Mouse (Mus musculus): ENCODE results near the gene Rpl3l. TPM values are rescaled to one million over a fixed set of nuclear protein-coding genes. Genes with fewer than 3 reads are reported as not detected.

Rpl3l gene
- polyA plus RNA-seq, 1 experiment from 2014 or later: 0.20 TPM

GRCm38 (mm10) chr17:24697985-24698384, 29.6 kb upstream of the Rpl3l start:
- no peak overlapping the region for H3K9ac ChIP-seq (replicated peaks; ENCODE audit: low read depth, low read length)
- peaks cover 30% of the 10 kb centered on the region for H3K36me3 ChIP-seq (ENCODE audit: control insufficient read depth, insufficient read depth, low read length)
- H3K4me2 ChIP-seq (ENCODE audit: low read depth, low read length): no peak overlapping the region
- 21% methylated on average over 5 of the region's 5 CpGs for WGBS
- ATAC-seq (ENCODE audit: low read depth): no peak
- H3K4me1 ChIP-seq (ENCODE audit: control insufficient read depth, insufficient read depth, low read length): peaks cover 11% of the 10 kb centered on the region; the same call in 1 of the 2 replicates
- H3K9me3 ChIP-seq (ENCODE audit: control insufficient read depth, low read length): no peaks in the 10 kb centered on the region
- no peak overlapping the region for H3K4me3 ChIP-seq (ENCODE audit: low read depth, low read length)
- no peaks in the 10 kb centered on the region for H3K27me3 ChIP-seq (ENCODE audit: control insufficient read depth, insufficient read depth, low read length)
- no peak overlapping the region for H3K27ac ChIP-seq (ENCODE audit: low read depth, low read length)

GRCm38 (mm10) chr17:24698715-24699114, 28.9 kb upstream of the Rpl3l start:
- peaks cover 32% of the 10 kb centered on the region for H3K36me3 ChIP-seq (ENCODE audit: control insufficient read depth, insufficient read depth, low read length)
- H3K9ac ChIP-seq (replicated peaks; ENCODE audit: low read depth, low read length): no peak overlapping the region
- ATAC-seq (ENCODE audit: low read depth): no peak
- 66% methylated on average over 9 of the region's 9 CpGs for WGBS
- no peaks in the 10 kb centered on the region for H3K9me3 ChIP-seq (ENCODE audit: control insufficient read depth, low read length)
- H3K4me1 ChIP-seq (ENCODE audit: control insufficient read depth, insufficient read depth, low read length): peaks cover 11% of the 10 kb centered on the region; the same call in 1 of the 2 replicates
- H3K4me2 ChIP-seq (ENCODE audit: low read depth, low read length): no peak overlapping the region
- no peak overlapping the region for H3K4me3 ChIP-seq (ENCODE audit: low read depth, low read length)
- H3K27me3 ChIP-seq (ENCODE audit: control insufficient read depth, insufficient read depth, low read length): no peaks in the 10 kb centered on the region
- no peak overlapping the region for H3K27ac ChIP-seq (ENCODE audit: low read depth, low read length)

GRCm38 (mm10) chr17:24699473-24699872, 28.1 kb upstream of the Rpl3l start:
- no peak overlapping the region for H3K4me3 ChIP-seq (ENCODE audit: low read depth, low read length)
- ATAC-seq (ENCODE audit: low read depth): no peak
- H3K27ac ChIP-seq (ENCODE audit: low read depth, low read length): no peak overlapping the region
- WGBS: 86% methylated on average over 2 of the region's 2 CpGs
- peaks cover 39% of the 10 kb centered on the region for H3K36me3 ChIP-seq (ENCODE audit: control insufficient read depth, insufficient read depth, low read length)
- H3K4me1 ChIP-seq (ENCODE audit: control insufficient read depth, insufficient read depth, low read length): peaks cover 11% of the 10 kb centered on the region; the same call in 1 of the 2 replicates
- H3K27me3 ChIP-seq (ENCODE audit: control insufficient read depth, insufficient read depth, low read length): no peaks in the 10 kb centered on the region
- no peak overlapping the region for H3K4me2 ChIP-seq (ENCODE audit: low read depth, low read length)
- H3K9ac ChIP-seq (replicated peaks; ENCODE audit: low read depth, low read length): no peak overlapping the region
- H3K9me3 ChIP-seq (ENCODE audit: control insufficient read depth, low read length): no peaks in the 10 kb centered on the region

GRCm38 (mm10) chr17:24701251-24701650, 26.4 kb upstream of the Rpl3l start:
- Histone ChIP-seq H3K9ac (replicated peaks; ENCODE audit: low read depth, low read length) (no peak overlapping the region), H3K36me3 (ENCODE audit: control insufficient read depth, insufficient read depth, low read length) (peaks cover 42% of the 10 kb centered on the region), H3K4me2 (ENCODE audit: low read depth, low read length) (no peak overlapping the region), H3K9me3 (ENCODE audit: control insufficient read depth, low read length) (no peaks in the 10 kb centered on the region), H3K27me3 (ENCODE audit: control insufficient read depth, insufficient read depth, low read length) (no peaks in the 10 kb centered on the region), H3K4me3 (ENCODE audit: low read depth, low read length) (no peak overlapping the region), H3K4me1 (ENCODE audit: control insufficient read depth, insufficient read depth, low read length) (0 out of 2 replicates have a peak, but pooled peaks cover 3% of the 10 kb centered on the region), H3K27ac (ENCODE audit: low read depth, low read length) (no peak overlapping the region)
- WGBS: 95% methylated on average over 9 of the region's 9 CpGs
- ATAC-seq (ENCODE audit: low read depth): no peak

GRCm38 (mm10) chr17:24705821-24706220, 21.8 kb upstream of the Rpl3l start:
- Histone ChIP-seq H3K4me1 (ENCODE audit: control insufficient read depth, insufficient read depth, low read length) (peaks cover 7% of the 10 kb centered on the region; the same call in 1 of the 2 replicates), H3K4me3 (ENCODE audit: low read depth, low read length) (no peak overlapping the region), H3K27me3 (ENCODE audit: control insufficient read depth, insufficient read depth, low read length) (no peaks in the 10 kb centered on the region), H3K4me2 (ENCODE audit: low read depth, low read length) (no peak overlapping the region), H3K9ac (replicated peaks; ENCODE audit: low read depth, low read length) (no peak overlapping the region), H3K36me3 (ENCODE audit: control insufficient read depth, insufficient read depth, low read length) (peaks cover 28% of the 10 kb centered on the region), H3K27ac (ENCODE audit: low read depth, low read length) (no peak overlapping the region), H3K9me3 (ENCODE audit: control insufficient read depth, low read length) (no peaks in the 10 kb centered on the region)
- 97% methylated on average over 3 of the region's 3 CpGs for WGBS
- no peak for ATAC-seq (ENCODE audit: low read depth)

GRCm38 (mm10) chr17:24706982-24707800, 20.4 kb upstream of the Rpl3l start, which contains the start of gene Tbl3:
TSS of gene Tbl3 (minus strand) at chr17:24707660.
- H3K4me3 ChIP-seq (ENCODE audit: low read depth, low read length): peak within 1 kb of the TSS; percentile 80
- peak within 1 kb of the TSS; percentile 68 for H3K9ac ChIP-seq (replicated peaks; ENCODE audit: low read depth, low read length)
- peaks cover 15% of the 10 kb centered on the region; the same call in 1 of the 2 replicates for H3K36me3 ChIP-seq (ENCODE audit: control insufficient read depth, insufficient read depth, low read length)
- H3K4me2 ChIP-seq (ENCODE audit: low read depth, low read length): peak within 1 kb of the TSS; percentile 89
- H3K27ac ChIP-seq (ENCODE audit: low read depth, low read length): peak within 1 kb of the TSS; percentile 73
- H3K9me3 ChIP-seq (ENCODE audit: control insufficient read depth, low read length): no peaks in the 10 kb centered on the region
- WGBS: 4% methylated on average over 32 of the region's 32 CpGs
- no peaks in the 10 kb centered on the region for H3K27me3 ChIP-seq (ENCODE audit: control insufficient read depth, insufficient read depth, low read length)
- peak; percentile 93 for ATAC-seq (ENCODE audit: low read depth)
- H3K4me1 ChIP-seq (ENCODE audit: control insufficient read depth, insufficient read depth, low read length): peaks cover 7% of the 10 kb centered on the region; the same call in 1 of the 2 replicates

GRCm38 (mm10) chr17:24707801-24708425, 19.7 kb upstream of the Rpl3l start:
- peak overlapping the region; percentile 68 for H3K9ac ChIP-seq (replicated peaks; ENCODE audit: low read depth, low read length)
- H3K36me3 ChIP-seq (ENCODE audit: control insufficient read depth, insufficient read depth, low read length): peaks cover 13% of the 10 kb centered on the region; the same call in 1 of the 2 replicates
- 7% methylated on average over 24 of the region's 24 CpGs for WGBS

GRCm38 (mm10) chr17:24708646-24709045, 19.0 kb upstream of the Rpl3l start:
- Histone ChIP-seq H3K36me3 (ENCODE audit: control insufficient read depth, insufficient read depth, low read length) (peaks cover 10% of the 10 kb centered on the region; the same call in 1 of the 2 replicates), H3K9ac (replicated peaks; ENCODE audit: low read depth, low read length) (no peak overlapping the region), H3K4me3 (ENCODE audit: low read depth, low read length) (no peak overlapping the region), H3K9me3 (ENCODE audit: control insufficient read depth, low read length) (no peaks in the 10 kb centered on the region), H3K27me3 (ENCODE audit: control insufficient read depth, insufficient read depth, low read length) (no peaks in the 10 kb centered on the region), H3K4me2 (ENCODE audit: low read depth, low read length) (no peak overlapping the region), H3K4me1 (ENCODE audit: control insufficient read depth, insufficient read depth, low read length) (peaks cover 7% of the 10 kb centered on the region; the same call in 1 of the 2 replicates), H3K27ac (ENCODE audit: low read depth, low read length) (no peak overlapping the region)
- 28% methylated on average over 2 of the region's 2 CpGs for WGBS
- ATAC-seq (ENCODE audit: low read depth): no peak

More at GRCm38 (mm10) chr17:24707801-24708425, 19.7 kb upstream of the Rpl3l start:
- H3K4me2 ChIP-seq (ENCODE audit: low read depth, low read length): peak overlapping the region; percentile 89
- peak overlapping the region; percentile 73 for H3K27ac ChIP-seq (ENCODE audit: low read depth, low read length)
- no peaks in the 10 kb centered on the region for H3K27me3 ChIP-seq (ENCODE audit: control insufficient read depth, insufficient read depth, low read length)
- H3K9me3 ChIP-seq (ENCODE audit: control insufficient read depth, low read length): no peaks in the 10 kb centered on the region
- H3K4me3 ChIP-seq (ENCODE audit: low read depth, low read length): peak overlapping the region; percentile 80
- H3K4me1 ChIP-seq (ENCODE audit: control insufficient read depth, insufficient read depth, low read length): peaks cover 7% of the 10 kb centered on the region; the same call in 1 of the 2 replicates
- ATAC-seq (ENCODE audit: low read depth): peak; percentile 51; the same call in 1 of the 2 replicates

All from neural tube, embryonic 14.5 days (tissue).